ENCODE assay signal across 8 mouse cellular contexts in the genomic region with DNA sequence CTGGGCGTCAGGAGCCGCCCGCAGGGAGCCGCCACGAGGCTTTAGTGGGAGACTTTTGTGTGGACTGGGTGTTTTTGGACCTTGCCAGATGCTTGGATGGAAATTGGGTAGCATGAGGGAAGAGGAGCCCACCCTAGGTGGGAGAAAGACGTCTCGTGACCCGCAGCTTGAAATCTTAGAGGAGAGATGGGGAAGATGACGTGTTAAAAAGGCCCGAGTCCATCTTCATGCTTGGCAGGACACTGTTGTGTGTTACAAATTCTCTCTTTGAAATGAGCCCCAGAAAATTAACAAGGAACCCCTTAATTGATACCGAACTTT. TPM values are rescaled to one million over a fixed set of nuclear protein-coding genes. Genes with fewer than 3 reads are reported as not detected.
A peak's percentile ranks its signal among the peaks of the same experiment; 100 is the strongest.
DNase-seq lines count a peak whose midpoint lies in the region; ATAC-seq and TF ChIP-seq lines count a peak whose summit lies in the region.

No protein-coding gene starts in this region.

- no peak for DNase-seq in heart, postnatal 4 days
- DNase-seq in MEL (ENCODE audit: low read depth, low spot score) = no peak
- DNase-seq in hindbrain, embryonic 10.5 days (ENCODE audit: low spot score) = no peak
- DNase-seq in midbrain, embryonic 10.5 days (ENCODE audit: low spot score) = no peak
- no peak for DNase-seq in layer of hippocampus, postnatal 25 days (ENCODE audit: extremely low spot score in 1 of 2, low spot score in 1 of 2)
- DNase-seq in cerebellum, postnatal 25 days = no peak
- no peak for DNase-seq in right cerebral cortex, adult 18-20 months

- peaks cover 31% of the 10 kb centered on the region for H3K36me3 ChIP-seq in heart, embryonic 15.5 days
- peaks cover 10 to 33% of the 10 kb centered on the region in 2 experiments; a peak in 3 of 4 replicates for H3K36me3 ChIP-seq in MEL (ENCODE audit: control insufficient read depth in 1 of 2, insufficient read depth in 2 of 2, low read length in 2 of 2)
- H3K36me3 ChIP-seq in hindbrain, embryonic 10.5 days = peaks cover 35% of the 10 kb centered on the region
- H3K36me3 ChIP-seq in midbrain, embryonic 10.5 days = peaks cover 36% of the 10 kb centered on the region

- H3K4me1 ChIP-seq in heart, embryonic 15.5 days (replicated peaks) = peaks cover 16% of the 10 kb centered on the region
- H3K4me1 ChIP-seq in MEL (ENCODE audit: control insufficient read depth in 1 of 2, insufficient read depth in 2 of 2, low read length in 2 of 2) = peaks cover 5 to 16% of the 10 kb centered on the region in 2 experiments; a peak in 3 of 4 replicates
- peaks cover 32% of the 10 kb centered on the region for H3K4me1 ChIP-seq in hindbrain, embryonic 10.5 days (replicated peaks)
- H3K4me1 ChIP-seq in midbrain, embryonic 10.5 days = peaks cover 32% of the 10 kb centered on the region

- H3K27ac ChIP-seq in heart, embryonic 15.5 days = peak overlapping the region; percentile 99
- peak overlapping the region; percentile 75 for H3K27ac ChIP-seq in MEL (ENCODE audit: control insufficient read depth, low read depth, low read length)
- H3K27ac ChIP-seq in hindbrain, embryonic 10.5 days = peak overlapping the region; percentile 99
- H3K27ac ChIP-seq in midbrain, embryonic 10.5 days (replicated peaks) = peak overlapping the region; percentile 100

- peak overlapping the region; percentile 98 for H3K9ac ChIP-seq in heart, embryonic 15.5 days
- H3K9ac ChIP-seq in MEL (ENCODE audit: control insufficient read depth, low read depth, low read length, poor library complexity, severe bottlenecking) = peak overlapping the region; percentile 92

- peak overlapping the region; percentile 93 for H3K4me3 ChIP-seq in heart, embryonic 15.5 days
- peak overlapping the region; percentile 81 to 99 for H3K4me3 ChIP-seq in MEL (ENCODE audit: control insufficient read depth in 1 of 2, insufficient read depth in 1 of 2, low read depth in 2 of 2, low read length in 2 of 2)
- peak overlapping the region; percentile 76 for H3K4me3 ChIP-seq in hindbrain, embryonic 10.5 days
- H3K4me3 ChIP-seq in midbrain, embryonic 10.5 days = peak overlapping the region; percentile 88

- TF ChIP-seq POLR2A in MEL (IDR thresholded peaks at IDR 0.05; ENCODE audit: control insufficient read depth in 1 of 2, insufficient read depth in 1 of 2, low read depth in 1 of 2, low read length in 2 of 2, poor library complexity in 1 of 2) = no peak

- H3K27me3 ChIP-seq in heart, embryonic 15.5 days = no peaks in the 10 kb centered on the region
- no peaks in the 10 kb centered on the region for H3K27me3 ChIP-seq in MEL (ENCODE audit: control insufficient read depth in 1 of 2, insufficient read depth in 2 of 2, low read length in 2 of 2)
- H3K27me3 ChIP-seq in hindbrain, embryonic 10.5 days (ENCODE audit: insufficient read depth, poor library complexity, severe bottlenecking) = no peaks in the 10 kb centered on the region
- no peaks in the 10 kb centered on the region for H3K27me3 ChIP-seq in midbrain, embryonic 10.5 days (ENCODE audit: low read depth, poor library complexity, severe bottlenecking)

- H3K79me2 ChIP-seq in MEL (ENCODE audit: control insufficient read depth, insufficient read depth, low read length, poor library complexity) = peaks cover 28% of the 10 kb centered on the region

- ATAC-seq in heart, embryonic 15.5 days (replicated peaks; ENCODE audit: insufficient number of reproducible peaks, insufficient read depth, low FRiP score, low read depth) = no peak

- TF ChIP-seq RAD21 in MEL (IDR thresholded peaks at IDR 0.05; ENCODE audit: low read depth, low read length) = no peak

- TF ChIP-seq CTCF in MEL (IDR thresholded peaks at IDR 0.05 in 2 of 3, conservative IDR thresholded peaks at IDR 0.05 in 1 of 3; ENCODE audit: control insufficient read depth in 1 of 3, insufficient read depth in 1 of 3, low read depth in 2 of 3, low read length in 3 of 3, poor library complexity in 1 of 3, severe bottlenecking in 1 of 3) = no peak

- TF ChIP-seq EP300 in MEL (IDR thresholded peaks at IDR 0.05; ENCODE audit: low read depth in 1 of 2, low read length in 2 of 2) = no peak

- H3K9me3 ChIP-seq in heart, embryonic 15.5 days (replicated peaks) = no peaks in the 10 kb centered on the region
- no peaks in the 10 kb centered on the region for H3K9me3 ChIP-seq in MEL (replicated peaks; ENCODE audit: insufficient read depth, low read length)
- peaks cover 4% of the 10 kb centered on the region; the same call in 1 of the 2 replicates for H3K9me3 ChIP-seq in hindbrain, embryonic 10.5 days
- 0 out of 2 replicates have a peak, but pooled peaks cover 3% of the 10 kb centered on the region for H3K9me3 ChIP-seq in midbrain, embryonic 10.5 days (replicated peaks)

- H3K4me2 ChIP-seq in heart, embryonic 15.5 days = peak overlapping the region; percentile 89

- 5% methylated on average over 11 of the region's 11 CpGs for WGBS in heart, embryonic 15.5 days
- WGBS in hindbrain, embryonic 10.5 days = 4% methylated on average over 11 of the region's 11 CpGs
- WGBS in midbrain, embryonic 10.5 days = 3% methylated on average over 11 of the region's 11 CpGs

TF ChIP-seq in MEL, 35 proteins besides CTCF, POLR2A, EP300 and RAD21:
- TF ChIP-seq MYC (IDR thresholded peaks at IDR 0.05; ENCODE audit: low read depth, low read length) = peak; percentile 14; the same call in 1 of the 2 replicates
- TF ChIP-seq ETS1 (IDR thresholded peaks at IDR 0.05; ENCODE audit: low read depth, low read length) = no peak
- no peak for TF ChIP-seq TCF12 (IDR thresholded peaks at IDR 0.05; ENCODE audit: low read depth, low read length)
- no peak for TF ChIP-seq NRF1 (IDR thresholded peaks at IDR 0.05; ENCODE audit: insufficient read depth, low read depth, low read length, poor library complexity, severe bottlenecking)
- TF ChIP-seq USF1 (IDR thresholded peaks at IDR 0.05; ENCODE audit: low read depth, low read length) = 0 out of 2 replicates have a peak, but pooled peaks have one; percentile 4
- TF ChIP-seq MYB (IDR thresholded peaks at IDR 0.05; ENCODE audit: low read depth, low read length) = no peak

RNA-seq across cellular contexts. Expression of gene Slc9a8, which starts 0.6 kb away (rescaled TPM):
- 14.9 and 21.5 TPM in 2 replicates for polyA plus RNA-seq in heart, embryonic 15.5 days (2015; fragmentation: Nextera tagmentation; extraction: Ambion mirVana)
- total RNA-seq in heart, postnatal 4 days (2021) = 10 to 100 TPM; 29.4 to 30.5 TPM
- total RNA-seq in MEL (2012; rRNA removed) = 15.6 and 16.7 TPM in 2 replicates
- polyA plus RNA-seq in MEL (2012; ENCODE audit: insufficient read depth in 1 of 2, insufficient read length in 2 of 2, low read depth in 1 of 2, low replicate concordance in 2 of 2, missing spikeins in 1 of 2) = 10 to 100 TPM in 1 of 2 experiments, not detected in 1; 25.8 TPM
- polyA plus RNA-seq in hindbrain, embryonic 10.5 days (2016; fragmentation: Nextera tagmentation; extraction: Ambion mirVana) = 21.7 and 26.7 TPM in 2 replicates
- polyA plus RNA-seq in midbrain, embryonic 10.5 days (2016; fragmentation: Nextera tagmentation; extraction: Ambion mirVana) = 21.6 and 25.6 TPM in 2 replicates
- total RNA-seq in layer of hippocampus, postnatal 25 days (2021) = 10 to 100 TPM; 25.9 to 35.7 TPM
